Mouse (Mus musculus) gastrocnemius, adult 2 months (tissue): ENCODE data around the gene Cct8. TPM values are rescaled to one million over a fixed set of nuclear protein-coding genes. Genes with fewer than 3 reads are reported as not detected.

Source experiments
- DNase-seq: peaks from one replicate; pipeline ENCODE4 v3.0.0; 2022
- H3K27ac ChIP-seq: fragments of 200-600 bp; 2 replicates; pipeline ENCODE4 v1.8.1; 2022; ENCODE audit warnings: mild to moderate bottlenecking
- H3K4me3 ChIP-seq: fragments of 200-600 bp; 2 replicates; pipeline ENCODE4 v1.8.1; 2022; ENCODE audit warnings: mild to moderate bottlenecking, moderate library complexity
- CTCF ChIP-seq: fragments of 200-600 bp; IDR thresholded peaks from 2 replicates; pipeline ENCODE4 v1.8.1; 2022; ENCODE audit warnings: antibody characterized with exemption, mild to moderate bottlenecking, moderate library complexity
- intact Hi-C: fragments of 180-260 bp; cut with DNase I; formaldehyde crosslinking; loops from one replicate; pipeline ENCODE4 v1.15.1; 2025
- total RNA-seq, 2 experiments: library from RNA; stranded (reverse); gene quantifications; 2 replicates each; pipeline ENCODE4 v1.2.3; 2021

Gene Cct8
- total RNA-seq, 2 experiments from 2014 or later = 114 to 135 TPM

DNA sequence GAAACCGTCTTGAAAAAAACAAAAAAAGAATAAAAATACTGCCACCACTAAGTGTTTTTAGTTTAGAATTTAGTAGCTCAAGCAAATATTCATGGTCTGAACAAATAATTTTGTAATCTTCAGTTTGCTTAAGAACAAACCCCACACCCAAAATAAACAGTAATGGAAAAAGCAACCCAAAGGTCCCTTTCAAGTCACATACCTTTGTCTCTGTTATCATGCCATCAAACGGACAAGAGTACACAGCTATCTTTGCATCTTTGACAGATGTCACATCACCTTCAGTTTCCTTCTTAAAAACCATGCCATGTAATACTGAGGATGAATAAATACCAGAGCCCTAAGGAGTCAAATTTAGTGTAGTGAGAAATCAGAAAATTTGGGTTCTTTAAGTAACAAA is 7.1 kb downstream of the Cct8 start:
- H3K27ac ChIP-seq = no peak overlapping the region
- intact Hi-C loops = no loop called here
- no peak for TF ChIP-seq CTCF
- no peak overlapping the region for H3K4me3 ChIP-seq
- no peak for DNase-seq

DNA sequence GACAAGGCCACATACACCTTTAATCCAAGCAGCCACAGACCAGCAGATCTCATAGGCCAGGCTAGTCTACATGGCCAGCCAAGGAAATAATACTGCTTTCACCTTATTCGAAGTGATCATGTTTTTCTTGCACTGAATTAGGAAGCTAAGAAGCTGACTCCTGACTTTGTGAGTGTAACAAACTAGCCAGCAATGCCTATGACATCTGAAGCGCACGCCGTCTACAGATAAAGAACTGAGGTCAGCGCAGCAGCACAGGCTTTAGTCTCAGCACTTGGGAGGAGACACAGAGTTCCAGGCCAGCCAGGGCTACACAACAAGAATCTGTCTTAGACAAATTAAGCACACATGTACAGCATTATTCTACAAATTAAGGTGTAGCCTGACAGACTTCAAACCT is 8.9 kb downstream of the Cct8 start:
- no peak for TF ChIP-seq CTCF
- intact Hi-C loops = no loop called here
- no peak overlapping the region for H3K27ac ChIP-seq

DNA sequence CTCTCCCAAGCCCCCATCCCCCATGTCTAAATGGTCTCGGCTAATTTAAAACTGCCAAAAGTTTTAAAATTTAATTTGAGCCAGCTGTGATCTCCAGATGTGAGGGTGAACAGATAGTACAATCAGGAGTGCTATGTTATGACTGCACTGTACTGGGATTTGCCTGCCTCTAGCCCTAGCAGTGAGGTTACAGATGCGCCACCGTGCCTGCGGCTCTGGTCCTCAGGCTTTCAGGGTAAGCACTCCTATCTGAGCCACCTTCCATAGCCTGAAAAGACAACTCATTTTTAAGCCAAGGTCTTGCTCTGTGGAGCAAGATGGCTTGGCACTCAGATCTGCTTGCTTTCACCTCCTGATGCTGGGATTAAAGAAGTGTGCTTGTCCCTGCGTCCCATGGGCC is 11.3 kb downstream of the Cct8 start:
- intact Hi-C loops = no loop called here

More for the DNA sequence above, 8.9 kb downstream of the Cct8 start:
- no peak for DNase-seq
- H3K4me3 ChIP-seq = no peak overlapping the region

GRCm38 (mm10) chr16:87470579-87470978 is 25.1 kb downstream of the Cct8 start:
- no peak for TF ChIP-seq CTCF
- DNase-seq = peak; percentile 32
- no peak overlapping the region for H3K4me3 ChIP-seq
- intact Hi-C loops = no loop called here
- H3K27ac ChIP-seq = peak overlapping the region; percentile 59

More for the DNA sequence above, 11.3 kb downstream of the Cct8 start:
- no peak overlapping the region for H3K27ac ChIP-seq
- no peak for DNase-seq
- no peak overlapping the region for H3K4me3 ChIP-seq
- TF ChIP-seq CTCF = no peak

- TF ChIP-seq CTCF = peak; percentile 23
- intact Hi-C loops = no loop called here
- Histone ChIP-seq H3K27ac (no peak overlapping the region), H3K4me3 (no peak overlapping the region)
- DNase-seq = no peak
These were observed 36.9 kb downstream of the Cct8 start for GRCm38 (mm10) chr16:87458752-87459151.

- intact Hi-C loops = no loop called here
- TF ChIP-seq CTCF = no peak
These were observed 40.5 kb downstream of the Cct8 start for GRCm38 (mm10) chr16:87455180-87455611.

DNA sequence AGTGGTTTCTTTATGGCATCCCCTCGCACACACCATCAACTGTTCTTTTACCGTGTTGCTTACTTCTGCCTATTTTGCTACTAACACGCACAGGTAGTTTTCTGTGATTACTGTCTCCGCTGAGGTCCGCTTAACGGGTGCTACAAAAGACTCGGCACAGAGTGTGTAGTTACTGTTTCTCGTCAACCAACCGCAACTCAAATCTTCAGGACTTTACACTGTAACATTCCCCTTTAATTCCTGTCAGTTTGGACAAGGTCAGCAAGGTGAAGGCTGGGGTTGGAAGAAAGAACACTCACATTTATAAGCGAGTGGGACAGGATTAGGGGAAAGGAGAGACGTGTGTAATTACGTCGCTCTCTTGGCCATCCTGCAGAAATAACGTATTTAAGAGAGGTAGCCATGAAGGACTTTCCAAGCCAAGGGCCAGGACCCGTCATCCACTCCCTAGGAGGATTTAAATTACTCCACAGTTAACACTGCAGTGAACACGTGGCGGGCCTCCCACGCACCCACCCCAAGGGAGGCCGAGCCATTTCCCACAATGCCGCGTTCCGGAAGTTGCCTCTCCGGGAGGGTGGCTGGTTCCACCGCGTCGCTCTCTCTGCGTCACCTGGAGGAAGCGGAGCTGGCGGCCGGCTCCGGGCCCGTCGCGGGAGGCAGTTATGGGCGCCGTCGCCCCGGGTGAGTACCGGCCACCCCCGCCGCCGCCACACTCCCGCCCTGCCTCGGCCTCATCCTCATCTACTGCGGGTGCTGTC is 41.1 kb downstream of the Cct8 start, which contains the start of gene Usp16:
TSS of gene Usp16 (plus strand) at position 285 of the 761 bp plus-strand sequence.
- no peak for TF ChIP-seq CTCF
- Histone ChIP-seq H3K27ac (peak within 1 kb of the TSS; percentile 96), H3K4me3 (peak within 1 kb of the TSS; percentile 92)
- intact Hi-C loops = no loop called here
- DNase-seq = peak; percentile 96

More at GRCm38 (mm10) chr16:87455180-87455611, 40.5 kb downstream of the Cct8 start:
- peak overlapping the region; percentile 96 for H3K27ac ChIP-seq
- peak overlapping the region; percentile 92 for H3K4me3 ChIP-seq
- no peak for DNase-seq

GRCm38 (mm10) chr16:87453226-87453625 is 42.4 kb downstream of the Cct8 start:
- no peak for DNase-seq
- no peak for TF ChIP-seq CTCF
- Histone ChIP-seq H3K4me3 (no peak overlapping the region), H3K27ac (no peak overlapping the region)
- intact Hi-C loops = no loop called here

- TF ChIP-seq CTCF = no peak
These were observed 50.1 kb downstream of the Cct8 start for GRCm38 (mm10) chr16:87445528-87445927.

GRCm38 (mm10) chr16:87445110-87445509 is 50.6 kb downstream of the Cct8 start:
- Histone ChIP-seq H3K27ac (no peak overlapping the region), H3K4me3 (no peak overlapping the region)
- intact Hi-C loops = no loop called here
- TF ChIP-seq CTCF = no peak
- no peak for DNase-seq

More at GRCm38 (mm10) chr16:87445528-87445927, 50.1 kb downstream of the Cct8 start:
- no peak overlapping the region for H3K4me3 ChIP-seq
- no peak for DNase-seq
- intact Hi-C loops = no loop called here
- no peak overlapping the region for H3K27ac ChIP-seq

DNA sequence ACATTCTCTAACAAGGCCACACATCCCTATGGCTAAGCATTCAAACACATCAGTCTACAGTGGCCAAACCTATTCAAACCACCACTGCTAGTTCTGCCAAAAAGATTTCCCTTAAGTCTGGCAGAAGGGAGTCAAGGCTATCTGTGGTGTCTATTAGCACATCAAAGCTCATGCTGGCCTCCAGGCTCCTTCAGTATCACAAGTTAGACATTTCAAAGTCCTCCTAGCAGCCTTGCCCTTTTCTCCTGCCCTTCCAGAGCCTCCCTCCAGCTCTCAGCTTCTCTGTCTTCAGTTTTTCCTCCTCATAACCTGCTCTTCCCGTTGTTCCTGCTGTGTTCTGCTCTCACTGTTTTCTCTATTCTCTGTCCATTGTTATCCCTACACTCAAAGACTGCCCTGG is 51.6 kb downstream of the Cct8 start:
- no peak for DNase-seq
- intact Hi-C loops = no loop called here
- no peak for TF ChIP-seq CTCF
- Histone ChIP-seq H3K27ac (no peak overlapping the region), H3K4me3 (no peak overlapping the region)

DNA sequence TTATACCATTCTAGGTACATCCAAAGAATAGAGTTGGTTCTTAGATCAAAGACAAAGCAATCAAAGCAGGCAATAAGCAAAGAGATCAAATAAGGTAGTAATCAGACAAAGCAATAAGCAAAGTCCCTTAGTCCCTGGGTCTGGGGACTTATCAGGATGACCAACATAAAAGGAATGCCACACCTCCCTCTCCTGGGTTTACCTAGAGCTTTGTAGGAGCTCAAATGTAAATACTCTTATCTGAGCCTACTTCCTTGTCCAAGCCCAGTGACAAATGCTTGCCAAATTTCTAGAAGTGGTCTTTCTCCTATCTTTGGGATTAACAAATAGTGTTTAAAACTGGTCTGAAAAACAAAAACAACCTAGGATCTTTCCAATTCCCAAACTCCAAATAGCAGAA is 52.4 kb downstream of the Cct8 start:
- intact Hi-C loops = no loop called here
- no peak overlapping the region for H3K4me3 ChIP-seq
- H3K27ac ChIP-seq = no peak overlapping the region
- DNase-seq = no peak
- no peak for TF ChIP-seq CTCF

DNA sequence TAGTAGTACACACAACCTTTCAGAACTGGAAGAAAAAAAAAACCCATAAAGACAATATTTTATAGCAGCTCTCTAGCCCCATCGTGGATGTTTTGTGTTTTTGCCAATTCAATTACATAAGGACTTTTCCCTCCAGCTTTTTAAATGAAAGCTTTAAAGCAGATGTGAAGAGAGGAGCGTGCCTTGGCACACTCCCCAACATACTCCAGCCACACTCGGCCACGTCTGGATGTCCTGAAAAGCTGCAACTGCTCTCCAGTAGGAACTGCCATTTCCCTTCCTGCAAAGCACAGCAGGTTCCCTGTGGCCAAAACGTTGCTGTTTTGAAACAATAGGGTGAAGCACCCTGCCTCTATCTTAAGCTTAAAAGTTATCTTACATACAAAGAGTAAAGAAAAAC is 53.4 kb downstream of the Cct8 start:
- no peak overlapping the region for H3K27ac ChIP-seq
- H3K4me3 ChIP-seq = no peak overlapping the region
- DNase-seq = no peak
- no peak for TF ChIP-seq CTCF
- intact Hi-C loops = no loop called here

- intact Hi-C loops = no loop called here
- peak overlapping the region; percentile 99; the same call in 1 of the 2 replicates for H3K27ac ChIP-seq
These were observed 54.6 kb downstream of the Cct8 start for GRCm38 (mm10) chr16:87441089-87441488.

More at GRCm38 (mm10) chr16:87441089-87441488, 54.6 kb downstream of the Cct8 start:
- peak overlapping the region; percentile 97 for H3K4me3 ChIP-seq
- no peak for DNase-seq
- no peak; the same call in 1 of the 2 replicates for TF ChIP-seq CTCF
